Mouse (Mus musculus) adrenal gland, postnatal 14 days (tissue): Measurements from ENCODE around the gene Tox2. TPM values are rescaled to one million over a fixed set of nuclear protein-coding genes. Genes with fewer than 3 reads are reported as not detected.

ENCODE experiments used
- DNase-seq: peaks from one replicate; pipeline ENCODE4 v3.0.0; 2021; ENCODE audit warnings: mixed read lengths
- total RNA-seq: library from RNA; stranded (reverse); gene quantifications from 2 replicates; pipeline ENCODE4 v1.2.3, GENCODE M21; 2021

Tox2 gene
- total RNA-seq, 1 experiment from 2014 or later: 5.0 TPM

- DNase-seq: no peak
These were observed 2.3 kb downstream of the Tox2 start for GRCm38 (mm10) chr2:163205262-163205647.

- DNase-seq: no peak
These were observed 3.0 kb downstream of the Tox2 start for GRCm38 (mm10) chr2:163205737-163206490.

DNA sequence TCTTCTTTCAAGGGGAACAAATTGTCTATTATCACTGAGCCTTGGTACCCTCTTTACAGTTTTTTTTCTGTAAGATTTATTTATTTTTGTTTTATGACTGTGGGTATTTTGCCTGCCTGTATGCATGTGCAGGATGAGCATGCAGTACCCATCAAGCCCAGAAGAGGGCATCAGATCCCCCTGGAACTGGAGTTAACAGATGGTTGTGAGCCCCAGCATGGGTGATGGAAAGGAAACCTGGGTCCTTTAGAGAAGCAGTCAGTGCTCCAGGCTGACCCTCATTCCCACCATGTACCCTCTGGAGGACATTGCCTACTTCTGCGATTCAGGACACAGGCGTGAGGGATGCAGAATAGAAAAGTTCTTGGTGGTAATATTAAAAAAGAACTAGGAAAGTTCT, 4.4 kb downstream of the Tox2 start:
- no peak for DNase-seq

DNA sequence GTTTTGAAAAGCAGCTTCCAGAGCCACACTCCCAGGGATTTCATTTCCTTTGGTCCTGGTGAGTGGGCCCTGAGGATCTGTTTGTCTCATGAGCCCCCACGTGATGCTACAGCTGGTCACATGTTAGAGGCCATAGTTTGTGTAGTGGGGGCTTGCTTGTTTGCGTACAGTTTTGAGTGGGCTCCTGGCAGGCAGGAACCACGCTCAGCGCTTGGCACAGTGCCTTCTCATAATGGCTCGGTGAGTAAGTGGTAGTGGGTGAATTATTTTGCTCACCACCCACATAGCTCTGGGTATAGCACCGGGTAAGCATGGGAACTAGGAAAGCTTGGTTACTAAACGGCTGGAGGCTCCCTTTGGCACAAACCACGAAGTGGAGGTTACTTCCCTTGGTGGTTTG, 6.2 kb downstream of the Tox2 start:
- DNase-seq: no peak

- DNase-seq: no peak
These were observed 10.2 kb downstream of the Tox2 start for GRCm38 (mm10) chr2:163213085-163213484.

DNA sequence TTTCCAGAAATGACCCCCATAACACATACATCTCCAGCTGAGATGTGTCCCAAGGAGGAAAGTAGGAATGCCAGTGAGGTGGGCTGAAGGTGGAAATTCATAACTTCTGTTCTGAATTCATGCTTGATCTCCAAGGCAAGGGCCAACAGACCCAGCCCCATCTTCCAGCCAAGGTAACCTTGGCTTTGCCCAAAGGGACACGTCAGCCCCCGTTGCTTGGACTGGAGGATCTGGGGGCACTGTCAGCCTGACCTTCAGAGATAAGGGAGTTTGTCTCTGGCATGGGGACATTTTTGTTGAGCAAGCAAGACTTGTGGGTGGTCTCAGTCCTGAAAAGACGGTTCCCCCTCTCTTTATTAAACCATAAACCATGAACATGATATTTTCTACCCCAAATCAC, 15.2 kb downstream of the Tox2 start:
- DNase-seq: no peak

GRCm38 (mm10) chr2:163218571-163218970, 15.6 kb downstream of the Tox2 start:
- DNase-seq: no peak

DNA sequence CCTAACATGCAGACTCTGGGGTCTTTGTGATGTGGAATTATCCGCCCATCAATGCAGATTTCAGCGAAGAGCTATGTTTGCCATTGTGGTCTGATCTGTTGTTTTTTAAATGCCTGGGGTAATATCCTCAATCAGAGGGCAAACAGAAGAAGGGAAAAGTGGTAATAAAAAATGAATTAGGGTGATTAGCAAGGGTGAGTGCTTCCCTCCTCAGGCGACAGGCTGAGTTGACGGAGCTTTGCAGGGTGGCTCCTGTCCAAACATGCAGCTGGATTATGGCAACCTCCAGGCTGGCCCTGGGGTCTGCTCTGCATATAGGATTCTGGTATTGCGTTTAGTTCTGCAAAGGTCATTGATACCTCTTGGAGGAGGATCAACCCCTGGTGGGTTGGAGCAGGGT, 16.5 kb downstream of the Tox2 start:
- DNase-seq: no peak

DNA sequence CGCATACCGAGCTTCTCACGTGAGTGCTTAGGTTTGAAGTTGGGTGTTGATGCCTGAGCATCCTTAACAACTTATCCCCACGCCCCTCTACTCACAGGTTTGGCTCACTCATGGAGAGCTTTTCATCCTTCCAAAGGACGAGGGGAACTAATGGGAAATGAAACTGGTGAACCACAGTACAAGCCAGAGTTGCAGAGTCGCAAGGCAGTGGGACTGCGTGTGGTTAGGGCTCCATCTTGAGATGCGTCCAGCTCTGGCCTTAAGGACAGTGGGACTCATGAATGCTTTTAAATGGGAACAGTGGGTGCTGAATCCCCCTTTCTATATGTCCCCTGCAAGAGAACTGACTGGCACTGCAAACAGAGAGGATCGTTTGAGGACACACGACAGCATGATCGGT, 17.8 kb downstream of the Tox2 start:
- no peak for DNase-seq

GRCm38 (mm10) chr2:163225302-163225701, 22.4 kb downstream of the Tox2 start:
- DNase-seq: no peak

- DNase-seq: no peak
These were observed 26.1 kb downstream of the Tox2 start for GRCm38 (mm10) chr2:163229050-163229449.

DNA sequence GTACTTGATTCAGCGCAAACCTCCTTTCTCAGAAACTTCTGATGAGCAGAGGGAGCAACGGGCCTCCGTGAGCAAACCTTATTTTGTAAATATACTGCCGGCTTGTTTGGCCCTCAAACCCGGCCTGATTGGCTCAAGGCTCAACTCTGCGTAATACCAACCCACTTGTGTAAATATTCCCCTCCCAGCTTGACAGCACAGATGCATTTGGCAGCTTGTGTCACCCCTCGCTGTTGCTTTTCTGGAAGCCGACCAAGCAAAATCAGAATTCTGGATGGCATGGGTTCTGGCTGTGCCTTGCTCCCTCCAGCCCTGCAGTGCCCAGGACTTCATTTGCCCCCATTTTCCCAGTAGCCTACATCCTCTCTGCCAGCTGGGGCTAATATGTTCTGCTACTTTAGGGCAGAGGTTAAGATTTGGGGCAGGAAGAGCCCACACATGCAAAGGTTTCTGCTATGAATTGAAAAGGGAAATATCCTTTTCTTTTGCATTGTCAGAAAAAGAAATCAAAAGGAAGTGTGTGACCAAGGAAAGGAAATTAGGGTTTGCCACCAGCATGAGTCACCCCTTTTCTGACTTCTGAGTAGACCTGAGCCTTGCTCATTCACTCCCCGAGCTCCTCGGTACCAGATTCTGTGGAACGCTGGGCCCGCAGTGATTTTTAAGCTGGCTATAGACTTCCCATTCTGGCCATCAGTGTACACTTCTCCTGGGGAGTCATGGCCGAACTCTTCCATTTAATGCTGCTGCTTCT, 29.0 kb downstream of the Tox2 start:
- no peak for DNase-seq

- no peak for DNase-seq
These were observed 30.7 kb downstream of the Tox2 start for GRCm38 (mm10) chr2:163233666-163234065.

DNA sequence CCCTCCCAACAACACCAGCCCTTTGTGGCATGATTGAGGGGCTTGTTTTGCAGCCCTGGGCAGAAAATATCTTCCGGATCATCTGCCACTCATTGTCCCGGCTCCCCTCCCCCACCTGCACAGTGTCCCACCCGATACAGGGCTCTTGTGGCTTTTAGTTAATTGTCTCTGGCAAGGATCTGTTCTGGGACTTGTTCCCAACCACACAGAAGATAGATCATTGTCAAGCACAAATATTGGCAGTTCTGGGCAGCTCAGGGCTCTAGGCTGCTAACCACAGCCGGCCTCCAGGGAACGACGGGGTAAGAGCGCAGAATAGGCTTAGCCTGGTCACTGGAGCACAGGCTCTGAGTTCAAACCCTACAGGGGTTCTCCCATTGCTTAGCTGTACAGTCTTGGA, 33.1 kb downstream of the Tox2 start:
- DNase-seq: peak; percentile 29

DNA sequence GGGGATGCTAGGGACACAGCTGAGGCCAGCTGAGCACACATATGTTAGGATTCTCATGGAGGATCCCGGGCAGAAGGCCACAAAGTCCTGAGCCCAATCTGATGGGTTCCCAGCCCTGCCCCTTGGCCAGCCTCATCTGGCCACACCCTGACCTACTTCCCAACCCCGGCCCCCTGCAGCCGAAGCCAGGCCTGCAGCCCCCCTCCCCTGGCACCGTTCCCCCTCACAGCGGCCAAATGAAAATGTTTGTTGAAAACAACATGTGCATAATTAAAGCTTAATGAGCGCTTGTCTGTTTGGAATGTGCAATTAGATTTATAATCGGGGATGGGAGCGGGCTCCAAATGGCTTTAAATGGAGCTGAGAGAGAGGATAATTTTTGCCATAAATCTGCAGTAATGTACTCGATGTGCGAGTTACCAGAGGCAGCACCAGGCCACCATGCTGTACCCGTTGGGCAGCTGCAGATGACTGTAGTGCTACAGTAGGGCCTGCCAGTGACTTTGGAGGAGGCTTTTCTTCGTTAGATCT, 35.1 kb downstream of the Tox2 start:
- no peak for DNase-seq

- DNase-seq: no peak
These were observed 37.0 kb downstream of the Tox2 start for GRCm38 (mm10) chr2:163239945-163240344.

GRCm38 (mm10) chr2:163241867-163242266, 38.9 kb downstream of the Tox2 start:
- DNase-seq: no peak

GRCm38 (mm10) chr2:163243917-163244852, 41.3 kb downstream of the Tox2 start:
- DNase-seq: no peak

DNA sequence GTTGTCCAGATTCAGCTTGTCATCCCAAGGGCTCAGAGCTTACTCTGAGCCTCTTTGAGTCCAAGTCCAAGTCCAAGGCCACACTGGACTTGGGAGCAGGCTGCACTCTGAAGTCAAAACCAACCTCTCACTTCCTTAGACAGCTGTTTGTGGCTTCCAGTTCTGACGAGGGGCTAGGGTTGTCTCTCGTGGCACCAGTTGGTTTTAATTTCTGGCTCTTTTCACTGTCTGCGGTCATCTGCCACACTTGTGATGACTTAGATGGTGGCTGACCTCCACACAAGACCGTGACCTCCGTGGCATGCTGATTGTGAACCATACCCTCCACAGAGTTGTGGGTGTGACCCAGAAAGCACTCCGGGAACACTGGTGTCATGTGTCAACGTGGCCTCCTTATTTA, 46.0 kb downstream of the Tox2 start:
- no peak for DNase-seq

DNA sequence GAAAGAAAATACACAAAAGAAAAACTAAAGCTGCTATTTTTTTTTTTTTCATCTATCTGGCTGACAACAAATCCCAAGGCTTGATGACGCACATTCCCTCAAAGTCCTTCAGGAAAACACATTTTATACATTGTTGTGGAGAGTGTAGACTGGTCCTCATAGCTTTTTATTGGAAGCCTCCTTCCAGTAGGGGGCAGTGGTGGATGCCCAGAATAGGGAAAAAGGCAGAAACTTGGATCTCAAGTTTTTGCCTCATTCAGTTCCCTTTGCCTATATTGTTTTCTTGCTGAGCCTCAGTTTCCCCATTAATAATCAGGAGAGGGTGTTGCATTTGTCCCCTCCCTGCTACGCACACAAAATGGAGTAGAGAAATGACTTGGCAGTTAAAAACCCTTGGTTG, 49.7 kb downstream of the Tox2 start:
- no peak for DNase-seq

GRCm38 (mm10) chr2:163253248-163254099, 50.5 kb downstream of the Tox2 start:
- no peak for DNase-seq

DNA sequence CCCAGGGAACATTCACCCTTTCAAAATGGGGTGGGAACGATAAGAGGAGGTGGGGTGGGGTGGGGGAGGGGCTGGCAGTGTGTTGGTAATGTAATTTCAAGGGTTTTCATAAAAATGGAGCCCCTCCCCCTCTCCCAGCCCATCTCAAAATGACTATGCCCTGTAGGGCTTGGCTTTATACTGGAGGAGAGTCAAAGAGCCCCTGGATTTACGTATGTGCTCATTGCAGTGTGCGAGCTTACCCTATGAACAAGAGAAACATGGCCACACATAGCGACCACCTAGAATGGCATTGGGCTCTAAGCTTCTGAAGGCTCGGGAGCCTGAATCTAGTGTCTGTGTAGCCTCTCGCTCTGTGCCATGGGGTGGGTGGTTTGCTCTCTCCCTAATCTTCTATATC, 51.3 kb downstream of the Tox2 start:
- no peak for DNase-seq
